Mouse (Mus musculus): ENCODE measurements at regions not wholly inside any gene's neighbourhood (a gene's known extent, or its start where the extent isn't known, plus 50 kb on each side); places are given as distances from the start of the nearest gene placed in this dataset.

- H3K4me3 ChIP-seq: no peak overlapping the region
- no peak overlapping the region for H3K27ac ChIP-seq (replicated peaks)
- no peaks in the 10 kb centered on the region for H3K27me3 ChIP-seq
- no peak for ATAC-seq (ENCODE audit: low FRiP score, low read depth)
- WGBS: 88% methylated on average over 6 of the region's 6 CpGs
- H3K36me3 ChIP-seq: no peaks in the 10 kb centered on the region
- H3K4me2 ChIP-seq (replicated peaks): no peak overlapping the region
- H3K9me3 ChIP-seq: no peaks in the 10 kb centered on the region
- H3K9ac ChIP-seq (replicated peaks): no peak overlapping the region
- no peaks in the 10 kb centered on the region for H3K4me1 ChIP-seq
These were observed 103.9 kb downstream of the Kctd12 start for GRCm38 (mm10) chr14:102878572-102878971.

GRCm38 (mm10) chr14:102868160-102868559 is 114.3 kb downstream of the Kctd12 start:
- ATAC-seq (ENCODE audit: low FRiP score, low read depth): no peak

DNA sequence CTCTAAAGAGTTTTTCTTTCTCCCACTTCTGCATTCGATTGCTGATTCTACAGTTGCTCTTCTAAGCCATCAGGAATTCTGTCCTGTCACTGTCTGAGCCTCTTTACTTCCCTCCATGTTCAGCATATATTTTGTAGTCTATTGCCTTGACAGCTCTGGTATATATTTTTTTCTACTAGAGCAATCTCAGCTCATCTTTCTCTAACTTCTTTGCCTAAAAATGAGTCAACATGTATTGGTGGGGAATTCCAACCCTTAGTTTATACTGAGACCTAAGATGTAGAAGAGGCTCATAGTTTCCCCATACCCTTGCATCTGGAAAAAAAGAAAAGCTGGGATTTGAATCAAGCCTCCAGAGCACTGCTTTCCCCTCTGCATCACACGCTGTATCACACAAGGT is 114.7 kb downstream of the Kctd12 start:
- Histone ChIP-seq H3K4me3 (no peak overlapping the region), H3K27ac (replicated peaks) (no peak overlapping the region), H3K27me3 (no peaks in the 10 kb centered on the region), H3K4me1 (no peaks in the 10 kb centered on the region), H3K9me3 (no peaks in the 10 kb centered on the region), H3K36me3 (no peaks in the 10 kb centered on the region), H3K4me2 (replicated peaks) (no peak overlapping the region), H3K9ac (replicated peaks) (no peak overlapping the region)
- 83% methylated on average over 2 of the region's 2 CpGs for WGBS
- no peak for ATAC-seq (ENCODE audit: low FRiP score, low read depth)

More at GRCm38 (mm10) chr14:102868160-102868559, 114.3 kb downstream of the Kctd12 start:
- Histone ChIP-seq H3K9me3 (no peaks in the 10 kb centered on the region), H3K27me3 (no peaks in the 10 kb centered on the region), H3K36me3 (no peaks in the 10 kb centered on the region), H3K27ac (replicated peaks) (no peak overlapping the region), H3K9ac (replicated peaks) (no peak overlapping the region), H3K4me1 (no peaks in the 10 kb centered on the region), H3K4me3 (no peak overlapping the region), H3K4me2 (replicated peaks) (no peak overlapping the region)
- 77% methylated on average over 1 of the region's 1 CpGs for WGBS

DNA sequence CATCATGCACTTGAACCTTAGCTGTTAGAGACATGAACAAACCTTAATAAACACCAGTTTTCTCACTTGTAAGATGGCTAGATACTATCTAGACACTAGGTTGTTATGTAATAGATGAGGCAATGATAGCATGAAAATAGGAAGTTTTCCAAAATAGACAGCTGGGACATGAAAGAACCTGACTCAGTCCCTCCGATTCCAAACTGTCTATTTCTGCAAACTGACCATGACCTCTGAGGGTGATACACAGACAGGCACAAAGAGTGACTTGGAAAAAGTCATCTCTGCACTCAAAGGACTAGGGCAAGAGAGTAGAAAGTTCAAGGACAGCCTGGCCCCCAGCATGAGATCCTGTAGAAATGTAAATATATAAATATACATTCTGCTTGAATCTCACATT is 115.9 kb downstream of the Kctd12 start:
- no peak overlapping the region for H3K27ac ChIP-seq (replicated peaks)
- no peaks in the 10 kb centered on the region for H3K27me3 ChIP-seq
- H3K9me3 ChIP-seq: no peaks in the 10 kb centered on the region
- no peaks in the 10 kb centered on the region for H3K4me1 ChIP-seq
- H3K4me3 ChIP-seq: no peak overlapping the region
- H3K36me3 ChIP-seq: no peaks in the 10 kb centered on the region
- 87% methylated on average over 1 of the region's 1 CpGs for WGBS
- no peak overlapping the region for H3K9ac ChIP-seq (replicated peaks)
- ATAC-seq (ENCODE audit: low FRiP score, low read depth): no peak
- no peak overlapping the region for H3K4me2 ChIP-seq (replicated peaks)

DNA sequence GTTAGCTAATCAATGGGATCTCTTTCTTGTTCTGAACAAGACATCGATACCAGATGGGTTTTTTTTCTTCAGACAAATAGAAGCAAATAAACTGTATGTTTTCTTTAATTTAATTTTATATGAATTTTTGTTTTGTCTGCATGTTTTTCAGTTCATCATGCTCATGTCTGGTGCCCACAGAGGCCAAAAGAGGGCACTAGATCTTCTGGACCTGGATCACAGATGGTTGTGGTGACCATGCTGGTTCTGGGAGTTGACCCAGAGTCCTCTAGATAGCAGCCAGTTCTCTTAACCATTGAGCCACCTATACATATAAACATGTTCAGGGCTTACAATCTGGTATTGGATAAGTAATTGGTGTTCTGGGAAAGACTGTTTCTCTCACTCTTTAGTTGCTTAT is 120.7 kb downstream of the Kctd12 start:
- ATAC-seq (ENCODE audit: low FRiP score, low read depth): no peak

DNA sequence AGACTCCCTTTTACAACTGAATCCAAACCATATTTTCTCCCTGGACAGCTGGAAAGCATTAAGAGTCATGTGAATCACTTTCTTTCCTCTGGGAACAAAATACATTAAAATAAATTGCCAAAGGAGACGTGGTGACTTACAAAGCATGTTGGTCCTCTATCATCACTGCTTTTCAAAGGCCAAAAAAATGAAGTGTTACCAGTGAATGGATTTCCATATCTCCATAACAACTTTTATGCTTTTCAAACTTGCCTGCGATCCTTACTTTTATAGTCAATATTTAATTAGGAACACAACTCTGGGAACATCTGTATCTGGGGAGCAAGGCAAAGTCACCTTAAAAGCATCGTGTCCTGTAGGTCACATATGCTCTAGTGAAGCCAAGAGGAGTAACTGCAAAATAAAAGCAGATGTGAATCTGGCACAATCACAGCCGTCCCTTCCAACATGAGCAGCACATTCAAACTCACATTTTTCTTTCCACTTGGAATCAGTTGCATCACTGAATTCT is 123.0 kb downstream of the Kctd12 start:
- Histone ChIP-seq H3K9me3 (no peaks in the 10 kb centered on the region), H3K27me3 (no peaks in the 10 kb centered on the region), H3K4me2 (replicated peaks) (no peak overlapping the region), H3K4me1 (no peaks in the 10 kb centered on the region), H3K36me3 (no peaks in the 10 kb centered on the region), H3K27ac (replicated peaks) (no peak overlapping the region), H3K4me3 (no peak overlapping the region), H3K9ac (replicated peaks) (no peak overlapping the region)
- WGBS: 74% methylated on average over 4 of the region's 4 CpGs
- no peak for ATAC-seq (ENCODE audit: low FRiP score, low read depth)

More for the DNA sequence above, 120.7 kb downstream of the Kctd12 start:
- Histone ChIP-seq H3K4me2 (replicated peaks) (no peak overlapping the region), H3K27ac (replicated peaks) (no peak overlapping the region), H3K4me1 (no peaks in the 10 kb centered on the region), H3K4me3 (no peak overlapping the region), H3K27me3 (no peaks in the 10 kb centered on the region), H3K9ac (replicated peaks) (no peak overlapping the region), H3K36me3 (no peaks in the 10 kb centered on the region), H3K9me3 (no peaks in the 10 kb centered on the region)
- 88% methylated on average over 1 of the region's 1 CpGs for WGBS

GRCm38 (mm10) chr14:102855264-102855840 is 127.1 kb downstream of the Kctd12 start:
- Histone ChIP-seq H3K4me2 (replicated peaks) (no peak overlapping the region), H3K9ac (replicated peaks) (no peak overlapping the region), H3K4me1 (no peaks in the 10 kb centered on the region), H3K27me3 (no peaks in the 10 kb centered on the region), H3K9me3 (no peaks in the 10 kb centered on the region), H3K36me3 (no peaks in the 10 kb centered on the region), H3K4me3 (no peak overlapping the region), H3K27ac (replicated peaks) (no peak overlapping the region)
- ATAC-seq (ENCODE audit: low FRiP score, low read depth): no peak
- 86% methylated on average over 7 of the region's 7 CpGs for WGBS

GRCm38 (mm10) chr14:102843700-102844099 is 138.7 kb downstream of the Kctd12 start:
- Histone ChIP-seq H3K27ac (replicated peaks) (no peak overlapping the region), H3K36me3 (no peaks in the 10 kb centered on the region), H3K9me3 (no peaks in the 10 kb centered on the region), H3K4me1 (no peaks in the 10 kb centered on the region), H3K27me3 (no peaks in the 10 kb centered on the region), H3K4me3 (no peak overlapping the region), H3K4me2 (replicated peaks) (no peak overlapping the region), H3K9ac (replicated peaks) (no peak overlapping the region)
- no peak for ATAC-seq (ENCODE audit: low FRiP score, low read depth)
- 79% methylated on average over 3 of the region's 3 CpGs for WGBS

DNA sequence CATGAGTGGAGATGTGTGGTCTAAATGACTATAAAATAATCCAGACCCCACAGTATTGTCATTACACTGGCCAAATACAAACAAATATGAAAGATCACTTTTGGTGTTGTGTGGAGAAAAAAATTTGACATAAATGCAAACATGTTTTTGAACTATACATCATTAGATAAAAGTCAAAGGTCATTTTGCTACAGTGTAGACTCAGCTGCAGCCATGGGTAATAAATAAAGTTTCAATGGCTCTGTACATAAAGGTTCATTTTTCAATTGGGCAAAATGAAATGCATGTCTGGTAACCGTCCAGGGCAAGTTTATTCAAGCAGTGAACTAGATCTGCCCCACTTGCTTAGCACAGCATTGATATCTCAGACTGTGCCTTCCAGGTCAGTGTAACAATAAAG is 144.8 kb downstream of the Kctd12 start:
- Histone ChIP-seq H3K36me3 (no peaks in the 10 kb centered on the region), H3K27me3 (no peaks in the 10 kb centered on the region), H3K9ac (replicated peaks) (no peak overlapping the region), H3K9me3 (no peaks in the 10 kb centered on the region), H3K4me2 (replicated peaks) (no peak overlapping the region), H3K4me3 (no peak overlapping the region), H3K4me1 (no peaks in the 10 kb centered on the region), H3K27ac (replicated peaks) (no peak overlapping the region)
- no peak for ATAC-seq (ENCODE audit: low FRiP score, low read depth)
- 75% methylated on average over 1 of the region's 1 CpGs for WGBS

DNA sequence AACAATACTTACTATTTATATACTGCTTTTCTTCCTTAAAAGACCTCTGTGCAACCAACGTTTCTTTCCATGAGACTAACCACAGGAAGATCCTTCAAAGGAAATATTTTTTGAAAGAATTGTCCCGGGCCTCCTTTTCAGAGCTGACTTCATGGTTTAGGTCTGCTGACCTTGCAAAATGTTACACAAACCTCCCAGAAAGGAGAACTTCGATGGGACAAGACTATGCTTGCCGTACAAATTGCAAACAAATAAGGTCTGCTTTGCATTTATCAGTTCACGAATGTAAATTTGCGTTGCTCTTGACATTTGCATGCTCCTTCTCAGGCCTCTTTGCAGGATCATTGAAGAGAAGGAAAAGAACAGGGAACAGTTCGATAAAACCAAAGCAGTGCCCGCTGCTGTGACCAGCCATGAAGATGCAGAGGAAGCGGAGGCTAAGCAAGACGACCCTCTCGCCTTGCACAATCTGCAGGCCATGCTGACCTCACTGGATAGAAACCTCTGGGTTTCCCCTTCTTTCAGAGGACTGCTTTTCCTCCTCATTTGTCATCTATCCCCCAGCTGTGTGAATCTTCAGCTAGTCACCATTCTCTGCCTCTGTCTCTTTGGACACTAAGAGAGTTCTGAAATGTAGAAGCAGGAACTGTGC is 147.2 kb downstream of the Kctd12 start:
- Histone ChIP-seq H3K9ac (replicated peaks) (no peak overlapping the region), H3K36me3 (no peaks in the 10 kb centered on the region), H3K27ac (replicated peaks) (no peak overlapping the region), H3K4me2 (replicated peaks) (no peak overlapping the region), H3K4me1 (no peaks in the 10 kb centered on the region), H3K4me3 (no peak overlapping the region), H3K9me3 (no peaks in the 10 kb centered on the region), H3K27me3 (no peaks in the 10 kb centered on the region)
- no peak for ATAC-seq (ENCODE audit: low FRiP score, low read depth)
- 76% methylated on average over 11 of the region's 11 CpGs for WGBS

- no peaks in the 10 kb centered on the region for H3K4me1 ChIP-seq
- no peaks in the 10 kb centered on the region for H3K9me3 ChIP-seq
- H3K27me3 ChIP-seq: no peaks in the 10 kb centered on the region
- no peak overlapping the region for H3K4me2 ChIP-seq (replicated peaks)
- no peak overlapping the region for H3K4me3 ChIP-seq
- ATAC-seq (ENCODE audit: low FRiP score, low read depth): no peak
- no peaks in the 10 kb centered on the region for H3K36me3 ChIP-seq
- no peak overlapping the region for H3K9ac ChIP-seq (replicated peaks)
- H3K27ac ChIP-seq (replicated peaks): no peak overlapping the region
- WGBS: 82% methylated on average over 3 of the region's 3 CpGs
These were observed 154.0 kb downstream of the Kctd12 start for GRCm38 (mm10) chr14:102828442-102828841.

DNA sequence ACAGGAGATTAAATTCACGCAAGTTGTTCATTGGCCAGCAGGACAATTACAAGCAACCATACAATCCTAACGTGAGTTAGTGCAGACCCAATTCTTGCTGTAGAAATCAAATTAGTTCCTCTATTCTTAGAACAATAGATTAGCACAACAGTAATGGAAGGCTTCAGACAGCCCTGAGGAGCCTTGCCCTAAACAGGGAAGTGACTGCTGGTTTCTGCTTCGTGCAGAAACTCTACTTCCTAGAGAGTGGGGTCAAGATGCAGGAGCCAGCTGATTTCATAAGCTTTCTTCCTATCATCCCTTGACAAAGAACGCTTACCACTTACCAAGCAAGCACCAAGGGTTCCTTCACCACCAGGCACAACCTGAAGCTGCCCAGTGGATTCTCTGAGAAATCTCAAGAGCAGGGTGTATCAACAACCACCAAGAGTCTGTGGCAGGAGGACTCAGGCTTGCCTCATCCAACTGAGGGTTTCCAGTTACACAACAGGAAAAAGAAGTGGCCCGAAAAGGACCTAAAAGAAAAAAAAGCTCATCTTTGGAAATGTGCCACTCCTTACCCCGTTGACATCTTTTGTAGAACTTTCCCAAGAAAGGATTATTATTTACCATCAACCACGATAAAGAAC is 154.6 kb downstream of the Kctd12 start:
- Histone ChIP-seq H3K4me2 (replicated peaks) (no peak overlapping the region), H3K36me3 (no peaks in the 10 kb centered on the region), H3K9me3 (no peaks in the 10 kb centered on the region), H3K4me3 (no peak overlapping the region), H3K27me3 (no peaks in the 10 kb centered on the region), H3K4me1 (no peaks in the 10 kb centered on the region), H3K27ac (replicated peaks) (no peak overlapping the region), H3K9ac (replicated peaks) (no peak overlapping the region)
- ATAC-seq (ENCODE audit: low FRiP score, low read depth): no peak
- 77% methylated on average over 7 of the region's 7 CpGs for WGBS
